Mouse (Mus musculus) midbrain, embryonic 15.5 days (tissue): Measurements from ENCODE around the gene Tollip. TPM values are rescaled to one million over a fixed set of nuclear protein-coding genes. Genes with fewer than 3 reads are reported as not detected.

ENCODE experiments used
- ATAC-seq: fragments of 200-750 bp; cut with Nextera tagmentation; replicated peaks from 2 replicates; pipeline ENCODE4 v1.8.0; 2017; ENCODE audit warnings: moderate TSS enrichment
- H3K27ac ChIP-seq: fragments of 300-500 bp; sonication (generic); 2 replicates; pipeline ENCODE4 v1.5.1; 2015; ENCODE audit warnings: mild to moderate bottlenecking, inconsistent platforms
- H3K27me3 ChIP-seq: fragments of 300-500 bp; sonication (generic); replicated peaks from 2 replicates; pipeline ENCODE4 v1.6.1; 2015; ENCODE audit warnings: inconsistent platforms
- H3K36me3 ChIP-seq: fragments of 300-500 bp; sonication (generic); replicated peaks from 2 replicates; pipeline ENCODE4 v1.6.1; 2015; ENCODE audit warnings: inconsistent platforms
- H3K4me1 ChIP-seq: fragments of 300-500 bp; sonication (generic); 2 replicates; pipeline ENCODE4 v1.6.1; 2015; ENCODE audit warnings: inconsistent platforms
- H3K4me2 ChIP-seq: fragments of 300-500 bp; sonication (generic); 2 replicates; pipeline ENCODE4 v1.6.1; 2015; ENCODE audit warnings: inconsistent platforms, mild to moderate bottlenecking, moderate library complexity
- H3K4me3 ChIP-seq: fragments of 300-500 bp; sonication (generic); 2 replicates; pipeline ENCODE4 v1.5.1; 2015; ENCODE audit warnings: mild to moderate bottlenecking, inconsistent platforms
- H3K9ac ChIP-seq: fragments of 300-500 bp; sonication (generic); 2 replicates; pipeline ENCODE4 v1.6.1; 2015; ENCODE audit warnings: mild to moderate bottlenecking, inconsistent platforms
- H3K9me3 ChIP-seq: fragments of 300-500 bp; sonication (generic); 2 replicates; pipeline ENCODE4 v1.6.1; 2016; ENCODE audit warnings: inconsistent platforms
- WGBS: fragments of 180-500 bp; shearing (Covaris S2); methylation state at CpG from one replicate; pipeline ENCODE4 v1.1.7; 2015; ENCODE audit warnings: mixed read lengths; 5-methylcytosine and 5-hydroxymethylcytosine counted together
- polyA plus RNA-seq: library from polyadenylated mRNA; unstranded; fragments of >200 nt; fragmentation: Nextera tagmentation; extraction: Ambion mirVana; gene quantifications from 2 replicates; pipeline ENCODE4 v1.2.1, GENCODE M21; 2015

The Tollip gene
- 82.6 TPM in 2 replicates for polyA plus RNA-seq

- Histone ChIP-seq H3K9me3 (no peaks in the 10 kb centered on the region), H3K9ac (no peak within 1 kb of the TSS), H3K36me3 (no peaks in the 10 kb centered on the region), H3K4me2 (no peak within 1 kb of the TSS), H3K27me3 (no peaks in the 10 kb centered on the region; the same call in 1 of the 2 replicates), H3K27ac (no peak within 1 kb of the TSS), H3K4me3 (no peak within 1 kb of the TSS), H3K4me1 (peaks cover under 1% of the 10 kb centered on the region; the same call in 1 of the 2 replicates)
- WGBS, result 92% methylated on average over 2 of the region's 2 CpGs
- no peak for ATAC-seq
Measured at GRCm38 (mm10) chr7:141918407-141918806, at the start of gene Tollip. Gene Tollip, minus strand, starts transcription at chr7:141918507.

GRCm38 (mm10) chr7:141966281-141966680 lies 48.0 kb upstream of the Tollip start:
- 88% methylated on average over 2 of the region's 2 CpGs for WGBS
- no peak overlapping the region for H3K4me3 ChIP-seq
- H3K9ac ChIP-seq, result no peak overlapping the region
- H3K9me3 ChIP-seq, result no peaks in the 10 kb centered on the region
- H3K27me3 ChIP-seq, result no peaks in the 10 kb centered on the region
- no peak for ATAC-seq
- no peaks in the 10 kb centered on the region for H3K36me3 ChIP-seq
- H3K27ac ChIP-seq, result no peak overlapping the region
- H3K4me2 ChIP-seq, result no peak overlapping the region
- peaks cover 82% of the 10 kb centered on the region for H3K4me1 ChIP-seq

- Histone ChIP-seq H3K36me3 (no peaks in the 10 kb centered on the region), H3K4me2 (no peak overlapping the region), H3K9me3 (no peaks in the 10 kb centered on the region), H3K9ac (no peak overlapping the region), H3K4me1 (peaks cover 82% of the 10 kb centered on the region), H3K27ac (no peak overlapping the region), H3K27me3 (no peaks in the 10 kb centered on the region), H3K4me3 (no peak overlapping the region)
- WGBS, result 93% methylated on average over 3 of the region's 3 CpGs
- ATAC-seq, result no peak
Measured at GRCm38 (mm10) chr7:141962521-141962920, 44.2 kb upstream of the Tollip start.

- no peaks in the 10 kb centered on the region for H3K27me3 ChIP-seq
- H3K4me1 ChIP-seq, result peaks cover 84% of the 10 kb centered on the region
- H3K4me3 ChIP-seq, result no peak overlapping the region
- H3K36me3 ChIP-seq, result no peaks in the 10 kb centered on the region
- H3K9ac ChIP-seq, result no peak overlapping the region
- no peak overlapping the region for H3K4me2 ChIP-seq
- no peak for ATAC-seq
- H3K27ac ChIP-seq, result no peak overlapping the region
- 58% methylated on average over 3 of the region's 3 CpGs for WGBS
- no peaks in the 10 kb centered on the region for H3K9me3 ChIP-seq
Measured at GRCm38 (mm10) chr7:141961491-141961890, 43.2 kb upstream of the Tollip start.

- Histone ChIP-seq H3K4me3 (no peak overlapping the region), H3K4me1 (peaks cover 86% of the 10 kb centered on the region), H3K4me2 (no peak overlapping the region), H3K9ac (no peak overlapping the region), H3K9me3 (no peaks in the 10 kb centered on the region), H3K27ac (no peak overlapping the region), H3K27me3 (no peaks in the 10 kb centered on the region), H3K36me3 (no peaks in the 10 kb centered on the region)
- no peak for ATAC-seq
- WGBS, result 76% methylated on average over 2 of the region's 2 CpGs
Measured at GRCm38 (mm10) chr7:141960926-141961325, 42.6 kb upstream of the Tollip start.

GRCm38 (mm10) chr7:141959133-141959532 lies 40.8 kb upstream of the Tollip start:
- no peak for ATAC-seq
- Histone ChIP-seq H3K4me2 (no peak overlapping the region), H3K9me3 (no peaks in the 10 kb centered on the region), H3K27ac (no peak overlapping the region), H3K4me1 (peaks cover 94% of the 10 kb centered on the region), H3K27me3 (no peaks in the 10 kb centered on the region), H3K9ac (no peak overlapping the region), H3K36me3 (no peaks in the 10 kb centered on the region), H3K4me3 (no peak overlapping the region)
- 85% methylated on average over 1 of the region's 1 CpGs for WGBS

GRCm38 (mm10) chr7:141958211-141958610 lies 39.9 kb upstream of the Tollip start:
- no peak overlapping the region for H3K4me3 ChIP-seq
- no peak overlapping the region for H3K27ac ChIP-seq
- H3K9me3 ChIP-seq, result no peaks in the 10 kb centered on the region
- WGBS, result 91% methylated on average over 2 of the region's 2 CpGs
- H3K9ac ChIP-seq, result no peak overlapping the region
- peaks cover 99% of the 10 kb centered on the region for H3K4me1 ChIP-seq
- no peaks in the 10 kb centered on the region for H3K36me3 ChIP-seq
- no peak for ATAC-seq
- H3K27me3 ChIP-seq, result no peaks in the 10 kb centered on the region
- H3K4me2 ChIP-seq, result no peak overlapping the region

- Histone ChIP-seq H3K36me3 (no peaks in the 10 kb centered on the region), H3K4me1 (peaks cover 99% of the 10 kb centered on the region), H3K4me2 (no peak overlapping the region), H3K4me3 (no peak overlapping the region), H3K27ac (peak overlapping the region; percentile 17), H3K27me3 (no peaks in the 10 kb centered on the region), H3K9me3 (no peaks in the 10 kb centered on the region), H3K9ac (no peak overlapping the region)
- 71% methylated on average over 4 of the region's 4 CpGs for WGBS
- ATAC-seq, result no peak
Measured at GRCm38 (mm10) chr7:141957524-141958051, 39.3 kb upstream of the Tollip start.

GRCm38 (mm10) chr7:141956174-141956566 lies 37.9 kb upstream of the Tollip start:
- no peaks in the 10 kb centered on the region for H3K36me3 ChIP-seq
- no peak for ATAC-seq
- H3K4me1 ChIP-seq, result peaks cover 99% of the 10 kb centered on the region
- no peaks in the 10 kb centered on the region for H3K27me3 ChIP-seq
- WGBS, result 77% methylated on average over 8 of the region's 8 CpGs
- no peak overlapping the region for H3K4me2 ChIP-seq
- no peak overlapping the region for H3K4me3 ChIP-seq
- no peaks in the 10 kb centered on the region for H3K9me3 ChIP-seq
- H3K9ac ChIP-seq, result no peak overlapping the region
- no peak overlapping the region for H3K27ac ChIP-seq

- H3K27ac ChIP-seq, result no peak overlapping the region
- 53% methylated on average over 5 of the region's 5 CpGs for WGBS
- H3K4me2 ChIP-seq, result no peak overlapping the region
- H3K4me1 ChIP-seq, result peaks cover 98% of the 10 kb centered on the region
- ATAC-seq, result no peak
- no peak overlapping the region for H3K4me3 ChIP-seq
- H3K9me3 ChIP-seq, result no peaks in the 10 kb centered on the region
- no peak overlapping the region for H3K9ac ChIP-seq
- no peaks in the 10 kb centered on the region for H3K27me3 ChIP-seq
- H3K36me3 ChIP-seq, result no peaks in the 10 kb centered on the region
Measured at GRCm38 (mm10) chr7:141955565-141956173, 37.4 kb upstream of the Tollip start.

- Histone ChIP-seq H3K4me1 (peaks cover 82% of the 10 kb centered on the region), H3K4me3 (no peak overlapping the region), H3K27ac (no peak overlapping the region), H3K4me2 (0 out of 2 replicates have a peak overlapping the region, but pooled peaks have one; percentile 7), H3K9ac (peak overlapping the region; percentile 16; the same call in 1 of the 2 replicates), H3K36me3 (no peaks in the 10 kb centered on the region), H3K9me3 (no peaks in the 10 kb centered on the region), H3K27me3 (no peaks in the 10 kb centered on the region)
- WGBS, result 79% methylated on average over 6 of the region's 6 CpGs
- no peak for ATAC-seq
Measured at GRCm38 (mm10) chr7:141953616-141954015, 35.3 kb upstream of the Tollip start.

- Histone ChIP-seq H3K9ac (no peak overlapping the region), H3K36me3 (no peaks in the 10 kb centered on the region), H3K4me3 (no peak overlapping the region), H3K27me3 (no peaks in the 10 kb centered on the region), H3K4me2 (no peak overlapping the region), H3K9me3 (no peaks in the 10 kb centered on the region), H3K4me1 (peaks cover 82% of the 10 kb centered on the region), H3K27ac (no peak overlapping the region)
- WGBS, result 86% methylated on average over 4 of the region's 4 CpGs
- ATAC-seq, result no peak
Measured at GRCm38 (mm10) chr7:141952920-141953319, 34.6 kb upstream of the Tollip start.

- Histone ChIP-seq H3K4me1 (peaks cover 75% of the 10 kb centered on the region), H3K27me3 (no peaks in the 10 kb centered on the region), H3K9me3 (no peaks in the 10 kb centered on the region), H3K27ac (peak overlapping the region; percentile 97), H3K36me3 (no peaks in the 10 kb centered on the region), H3K4me3 (peak overlapping the region; percentile 90), H3K4me2 (peak overlapping the region; percentile 91), H3K9ac (peak overlapping the region; percentile 97)
- ATAC-seq, result no peak
- WGBS, result 81% methylated on average over 4 of the region's 4 CpGs
Measured at GRCm38 (mm10) chr7:141951821-141952220, 33.5 kb upstream of the Tollip start.
